Mouse (Mus musculus) brain, embryonic 14.5 days (tissue): ENCODE data around the gene Mrpl17.

Source experiments
- CTCF ChIP-seq: fragments of 200-500 bp; IDR thresholded peaks from 2 replicates; pipeline ENCODE4 v1.5.1; 2012; ENCODE audit warnings: inconsistent platforms, mild to moderate bottlenecking, moderate library complexity, borderline replicate concordance; ENCODE audit not compliant: insufficient read depth, insufficient read length; ENCODE audit errors: extremely low read depth
- POLR2A ChIP-seq: fragments of 200-500 bp; IDR thresholded peaks from 2 replicates; pipeline ENCODE4 v1.6.1; 2012; ENCODE audit warnings: mild to moderate bottlenecking, inconsistent platforms, borderline replicate concordance; ENCODE audit not compliant: poor library complexity, insufficient read depth, insufficient read length, severe bottlenecking; ENCODE audit errors: extremely low read depth

DNA sequence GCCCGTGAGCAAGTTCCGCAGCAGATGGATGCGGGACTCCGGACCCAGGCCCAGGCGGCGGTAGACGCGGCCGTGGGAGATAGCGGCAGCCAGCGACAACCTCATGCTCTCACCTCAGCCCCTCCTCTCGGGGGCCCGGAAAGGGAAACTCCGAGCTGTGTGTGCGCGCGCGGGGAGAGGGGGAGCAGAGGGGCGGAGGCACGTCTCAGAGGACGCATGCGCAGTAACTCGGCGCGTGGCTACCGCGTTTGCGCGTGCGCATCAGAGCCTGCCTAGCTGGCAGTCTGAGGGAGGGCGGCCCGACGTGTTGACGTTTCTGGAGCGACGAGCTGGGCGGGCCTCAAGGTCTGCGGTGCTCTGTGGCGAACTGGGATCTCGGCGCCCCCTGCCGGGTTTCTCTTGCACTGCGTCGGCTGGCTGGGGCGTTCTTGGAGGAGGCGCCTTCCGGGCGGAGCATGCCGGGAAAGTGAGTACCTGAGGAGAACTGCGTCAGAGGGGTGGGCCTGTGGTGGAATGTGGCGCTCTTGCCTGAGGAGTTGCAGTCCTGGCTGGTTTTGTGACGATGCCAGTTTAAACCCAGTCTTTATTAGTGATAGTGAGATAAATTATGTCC lies at the start of gene Mrpl17:
- peak; percentile 64; the same call in 1 of the 2 replicates for TF ChIP-seq POLR2A
- peak; percentile 93 for TF ChIP-seq CTCF
